Mouse (Mus musculus): Measurements from ENCODE around the gene Aldoart2.
"Not testable (repeated sequence)": the region's sequence is repeated elsewhere in the genome, so short reads cannot be mapped to it uniquely, and the experiment has no call there.

The Aldoart2 gene

GRCm38 (mm10) chr12:55573794-55574193, 8.8 kb downstream of the Aldoart2 start:
- no peak for DNase-seq (ENCODE audit: low spot score)

- not testable (repeated sequence) for DNase-seq (ENCODE audit: low spot score)
Measured at GRCm38 (mm10) chr12:55586936-55587335, 21.9 kb downstream of the Aldoart2 start.

- no peak for DNase-seq (ENCODE audit: low spot score)
Measured at GRCm38 (mm10) chr12:55598537-55598886, 33.5 kb downstream of the Aldoart2 start.

- DNase-seq (ENCODE audit: low spot score): no peak
Measured at GRCm38 (mm10) chr12:55598887-55599561, 34.0 kb downstream of the Aldoart2 start, which contains the start of gene Insm2. TSS of gene Insm2 (plus strand) at chr12:55599427.

GRCm38 (mm10) chr12:55599639-55600502, 34.8 kb downstream of the Aldoart2 start:
- DNase-seq (ENCODE audit: low spot score): peak; percentile 26

- no peak for DNase-seq (ENCODE audit: low spot score)
Measured at GRCm38 (mm10) chr12:55600503-55600994, 35.5 kb downstream of the Aldoart2 start.

GRCm38 (mm10) chr12:55604411-55604810, 39.4 kb downstream of the Aldoart2 start:
- DNase-seq (ENCODE audit: low spot score): no peak

GRCm38 (mm10) chr12:55607902-55608301, 42.9 kb downstream of the Aldoart2 start:
- DNase-seq (ENCODE audit: low spot score): no peak

- no peak for DNase-seq (ENCODE audit: low spot score)
Measured at GRCm38 (mm10) chr12:55610812-55611211, 45.8 kb downstream of the Aldoart2 start.

All from ovary, adult 18-20 months (tissue).